Mouse (Mus musculus) cerebellum, postnatal 25 days (tissue): ENCODE measurements at regions not wholly inside any gene's neighbourhood (a gene's known extent, or its start where the extent isn't known, plus 50 kb on each side); places are given as distances from the start of the nearest gene placed in this dataset.

ENCODE experiments used
- DNase-seq, 2 experiments: peaks; one replicate each; pipeline ENCODE4 v3.0.0; 2021; ENCODE audit warnings: mixed read lengths in 2 of 2

DNA sequence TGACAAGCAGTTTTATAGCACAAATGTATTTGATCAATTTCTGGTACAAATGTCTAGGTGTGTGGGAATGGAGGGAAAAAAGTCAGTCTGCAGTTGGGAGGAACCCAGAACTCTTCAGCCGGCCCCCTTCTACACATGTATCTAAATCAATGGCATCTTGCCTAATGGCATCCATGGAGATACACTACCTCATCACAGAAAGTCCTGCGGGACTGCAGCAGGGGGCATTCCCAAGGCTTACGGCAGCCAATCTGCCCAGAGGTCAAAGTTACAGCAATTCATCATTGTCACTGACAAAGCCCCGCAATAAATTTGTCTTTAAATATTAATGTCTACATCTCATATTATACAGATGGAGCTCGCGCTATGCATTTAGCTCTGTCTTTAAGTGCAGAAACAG is 135.7 kb upstream of the Arhgap5 start:
- DNase-seq = no peak

DNA sequence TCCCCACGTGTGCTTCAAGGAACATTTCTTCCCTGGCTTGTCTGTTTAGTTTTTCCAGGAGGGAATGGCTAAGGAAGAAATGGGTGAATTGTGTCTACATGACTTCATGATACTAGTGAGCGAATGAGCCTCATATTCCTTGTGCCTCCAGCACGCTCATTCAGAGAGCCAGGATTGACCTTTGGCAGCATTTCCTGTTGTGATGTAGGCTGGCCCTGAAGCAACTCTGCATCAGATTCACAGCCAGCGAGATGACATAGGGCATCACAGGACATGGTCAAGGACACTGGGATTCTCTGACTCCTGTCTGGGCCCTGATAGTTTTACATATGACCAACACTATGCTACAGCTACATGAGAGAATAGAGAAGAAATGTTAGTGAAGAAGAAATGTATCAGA is 135.3 kb upstream of the Arhgap5 start:
- no peak for DNase-seq

DNA sequence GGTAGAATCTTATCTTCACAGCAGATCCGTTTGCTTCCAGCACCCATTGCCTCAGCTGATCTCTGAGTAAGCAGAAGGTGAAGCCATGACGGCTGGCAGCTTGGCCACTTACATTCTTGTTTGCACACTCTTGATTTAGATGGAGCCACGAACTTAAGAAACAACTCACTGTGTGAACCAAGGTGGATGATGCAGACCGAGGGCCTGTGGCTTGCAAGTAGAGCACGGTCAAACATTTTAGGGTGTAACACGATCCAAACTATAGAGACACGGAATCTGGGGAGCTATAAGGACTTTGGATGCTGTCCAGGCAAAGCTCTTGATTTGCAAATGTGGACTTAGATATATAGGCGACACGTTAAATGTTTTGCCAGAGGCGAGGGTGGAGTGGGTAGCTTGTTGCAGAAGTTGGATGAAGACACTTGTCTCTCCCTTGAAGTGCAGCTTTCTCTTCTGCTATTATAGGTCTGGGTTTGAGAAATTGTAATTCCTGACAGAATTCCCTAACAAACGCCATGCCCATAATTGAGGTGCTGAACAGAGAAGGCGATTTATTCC is 133.5 kb upstream of the Arhgap5 start:
- DNase-seq = no peak

DNA sequence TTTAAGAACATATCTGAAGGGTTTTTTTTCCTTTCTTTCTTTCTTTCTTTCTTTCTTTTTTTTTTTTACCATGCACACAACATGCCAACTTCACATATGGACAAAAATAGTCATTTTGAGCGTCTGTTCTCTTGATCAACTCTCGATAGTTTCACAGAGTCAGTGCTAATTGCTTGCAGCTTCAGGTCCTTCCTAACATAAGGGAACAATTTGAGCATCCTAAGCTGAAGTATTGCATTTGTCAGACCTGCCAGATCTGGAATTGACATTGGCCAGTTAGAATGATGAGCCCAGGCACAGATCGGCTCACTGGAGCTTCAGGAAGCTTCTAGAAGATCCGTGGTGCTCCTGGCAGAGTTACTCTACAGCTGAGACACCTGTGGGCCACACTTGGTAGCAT is 128.7 kb upstream of the Arhgap5 start:
- DNase-seq = no peak

DNA sequence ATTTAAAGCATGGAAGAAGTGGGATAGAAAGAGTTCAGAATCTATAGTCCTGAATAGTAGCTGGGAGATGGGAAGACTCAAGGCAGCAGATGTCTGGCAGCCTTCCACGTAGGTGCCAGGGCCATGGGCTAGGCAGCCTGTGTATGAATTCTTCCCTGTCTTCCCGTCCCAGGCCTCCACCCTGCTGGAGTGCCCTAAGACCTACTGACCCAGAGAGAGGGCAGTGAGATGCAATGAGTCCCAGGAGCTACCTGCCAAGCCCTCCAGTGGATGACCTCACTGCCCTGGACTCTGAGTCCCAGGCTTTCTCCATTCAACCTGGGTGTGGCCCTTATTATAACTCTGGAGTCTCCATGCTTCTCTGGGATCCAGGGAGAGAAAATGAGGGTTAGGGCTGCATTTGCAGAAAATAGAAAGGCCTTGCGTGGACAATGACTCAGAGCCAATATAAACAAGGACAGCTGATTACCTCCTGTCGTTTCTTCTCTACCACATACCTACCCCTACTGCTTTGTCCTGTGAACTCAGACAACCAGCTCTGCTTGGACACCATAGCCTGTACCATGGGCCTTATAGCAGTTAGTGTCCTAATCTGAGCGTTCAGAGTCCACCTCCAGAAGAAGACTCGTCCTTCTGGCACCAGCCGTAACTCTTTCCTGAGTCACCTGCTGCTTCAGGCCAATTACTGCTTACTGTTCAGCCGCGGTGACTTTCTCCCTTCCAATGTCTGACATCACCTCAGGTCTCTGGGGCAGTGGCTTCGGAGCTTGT is 126.9 kb upstream of the Arhgap5 start:
- peak in 1 of 2 experiments; percentile 24 for DNase-seq

DNA sequence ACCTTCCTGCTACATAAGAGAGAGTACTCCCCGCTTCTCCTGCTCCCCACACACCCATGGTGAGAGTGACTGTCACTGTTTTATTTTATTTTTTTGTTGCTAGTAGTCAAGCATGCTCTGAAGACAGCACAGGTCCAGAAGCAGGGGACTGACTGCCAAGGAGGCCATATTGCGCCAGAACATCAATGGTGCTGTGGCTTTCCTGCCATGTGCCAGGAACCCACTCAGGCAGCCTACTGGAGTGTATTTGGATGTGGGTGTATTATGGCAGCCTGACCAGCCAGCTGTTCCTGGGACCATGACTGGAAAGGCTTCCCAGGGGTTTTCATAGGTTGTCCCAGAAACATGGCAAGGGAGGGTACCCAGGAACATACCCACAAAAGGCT is 126.3 kb upstream of the Arhgap5 start:
- DNase-seq = no peak

DNA sequence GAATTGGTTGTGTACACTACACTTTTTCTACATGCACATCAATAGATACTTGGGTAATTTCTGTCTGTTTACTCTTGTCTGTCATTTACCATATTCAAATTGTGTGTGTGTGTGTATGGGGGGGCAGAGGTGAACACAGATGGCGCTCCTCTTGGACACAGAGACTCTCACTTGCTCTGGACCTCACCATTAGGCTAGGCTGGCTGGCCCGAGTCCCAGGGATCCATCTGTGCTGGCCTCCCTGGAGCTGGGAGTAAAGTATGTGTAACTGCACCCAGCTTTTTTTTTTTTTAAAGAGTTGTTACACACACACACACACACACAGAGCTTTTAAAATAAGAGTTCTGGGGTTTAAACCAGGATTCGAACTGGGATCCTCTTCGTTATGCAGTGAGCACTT is 124.5 kb upstream of the Arhgap5 start:
- peak in 1 of 2 experiments; percentile 60 for DNase-seq

DNA sequence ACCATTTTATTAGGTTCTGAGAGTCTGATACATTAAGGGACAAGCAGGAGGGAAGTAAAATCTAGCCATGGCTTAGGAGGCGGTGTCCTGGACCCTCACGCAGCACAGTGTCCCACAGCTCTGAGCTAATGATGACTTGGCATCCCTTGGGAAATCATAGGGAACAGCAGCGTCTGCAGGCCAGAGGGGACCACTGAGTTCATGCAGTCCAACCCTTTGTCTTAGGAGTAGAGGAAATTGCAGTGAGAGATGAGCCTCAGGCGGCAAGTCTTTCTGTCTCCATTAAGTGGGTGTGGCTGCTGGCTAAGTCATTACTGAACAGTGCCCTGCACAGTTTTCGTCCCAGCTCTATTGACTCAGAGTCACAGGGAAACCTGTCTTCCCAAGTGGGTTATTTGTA is 123.8 kb upstream of the Arhgap5 start:
- DNase-seq = no peak

DNA sequence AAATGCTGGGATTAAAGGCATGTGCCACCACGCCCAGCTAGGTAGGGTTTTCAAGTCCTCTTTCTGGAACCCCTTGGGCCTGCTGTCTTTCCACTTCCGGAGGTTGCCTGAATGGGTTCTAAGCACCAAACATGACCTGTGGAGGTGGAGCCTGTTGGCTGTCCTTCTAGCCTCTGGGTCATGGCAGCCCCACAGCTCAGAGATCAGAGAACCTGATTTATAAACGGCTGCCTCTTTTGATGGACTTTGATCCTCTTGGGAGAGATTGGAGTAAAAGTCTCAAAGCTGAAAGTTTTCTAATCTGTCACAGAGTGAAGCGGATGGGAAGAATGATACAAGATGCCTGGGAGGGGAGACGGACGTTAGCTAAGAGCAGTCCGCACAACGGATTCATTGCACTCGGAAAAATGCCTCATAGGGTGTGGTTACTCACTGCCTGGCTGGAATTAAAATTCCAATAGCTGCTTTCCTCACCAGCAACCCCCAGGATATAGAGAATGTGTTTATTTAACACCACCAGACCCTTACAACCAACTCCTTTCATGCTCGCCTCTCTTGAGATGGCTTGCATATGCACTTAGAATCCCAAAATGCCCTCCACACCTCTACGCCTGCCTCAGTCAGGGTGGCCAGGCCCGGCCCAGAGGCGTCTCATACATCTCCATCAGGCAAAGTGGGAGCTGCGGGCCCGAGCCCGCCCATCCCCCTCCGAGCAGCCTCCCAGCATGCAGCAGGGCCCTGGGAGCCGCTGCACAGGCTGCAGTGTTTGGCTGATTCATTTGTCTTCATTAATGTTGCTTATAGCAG is 122.4 kb upstream of the Arhgap5 start:
- DNase-seq = no peak

DNA sequence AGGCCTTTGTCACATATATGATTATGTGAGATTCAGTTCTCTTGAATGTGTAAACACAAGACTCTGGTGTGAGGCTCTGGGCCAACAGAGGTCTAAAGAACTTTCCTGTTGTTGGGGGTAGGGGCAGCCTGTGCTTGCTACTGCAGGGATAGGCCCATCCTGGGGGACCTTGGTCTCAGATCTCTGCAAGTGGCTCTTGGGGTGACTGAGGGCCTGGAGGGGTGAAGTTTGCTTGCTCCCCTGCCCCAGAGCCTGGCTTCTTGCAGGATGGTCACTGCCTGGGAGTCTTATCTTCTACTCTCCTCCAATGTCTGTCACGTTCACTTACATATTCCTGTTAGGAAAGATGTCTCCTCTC is 121.8 kb upstream of the Arhgap5 start:
- no peak for DNase-seq

DNA sequence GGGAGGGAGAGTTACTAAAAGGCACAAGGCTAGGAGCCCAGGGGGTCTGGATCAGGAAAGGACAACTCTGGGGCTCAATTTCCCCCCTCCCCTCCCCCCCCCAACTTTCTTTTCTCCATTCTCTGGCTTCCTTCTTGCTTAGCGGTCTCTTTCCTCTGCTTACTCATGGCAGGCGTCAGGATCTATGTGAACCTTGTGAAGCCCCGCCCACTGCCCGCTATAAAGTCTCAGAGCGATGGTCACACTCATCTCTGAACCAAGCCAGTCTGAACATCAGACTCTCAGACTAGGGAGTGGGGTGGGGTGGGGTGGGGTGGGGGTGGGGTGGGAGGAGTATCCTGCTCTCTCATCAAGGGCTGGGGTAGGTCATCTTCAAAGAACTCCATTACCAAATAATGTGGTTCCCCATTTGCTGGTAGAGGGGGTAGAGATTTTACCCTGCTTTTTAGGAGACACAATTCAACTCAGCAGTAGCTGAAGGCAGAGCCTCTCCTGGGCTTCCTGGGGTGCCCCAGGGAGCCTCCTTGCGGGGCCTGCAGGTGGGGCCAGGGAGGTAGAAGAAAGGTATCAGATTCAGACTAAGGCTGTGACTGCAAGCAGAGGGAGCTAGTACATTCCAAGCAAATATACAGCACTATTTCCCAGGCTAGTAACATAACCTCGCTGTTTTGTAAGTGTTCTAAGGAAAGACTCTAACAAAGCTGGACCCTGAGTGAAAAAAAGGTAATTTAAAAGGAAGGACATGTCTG is 120.8 kb upstream of the Arhgap5 start:
- DNase-seq = no peak

DNA sequence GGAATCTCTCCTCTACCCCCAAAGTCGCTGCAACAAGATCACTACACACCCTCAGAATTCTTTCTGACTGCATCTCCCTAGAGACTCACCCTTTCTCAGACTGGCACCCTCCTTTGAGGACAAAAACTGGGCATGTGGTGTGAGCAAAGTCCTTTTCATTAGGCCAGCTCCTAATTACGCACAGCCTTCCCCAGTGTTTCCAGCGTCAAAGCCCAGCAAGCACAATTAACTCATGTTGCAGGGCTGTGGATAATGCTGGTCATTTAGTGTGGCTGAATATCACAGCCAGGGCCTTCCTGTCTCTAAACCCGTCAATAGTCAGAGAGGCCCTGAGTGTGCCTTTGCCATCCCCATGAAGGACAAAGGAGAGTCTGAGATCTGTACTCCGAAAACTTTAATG is 114.2 kb upstream of the Arhgap5 start:
- no peak for DNase-seq

DNA sequence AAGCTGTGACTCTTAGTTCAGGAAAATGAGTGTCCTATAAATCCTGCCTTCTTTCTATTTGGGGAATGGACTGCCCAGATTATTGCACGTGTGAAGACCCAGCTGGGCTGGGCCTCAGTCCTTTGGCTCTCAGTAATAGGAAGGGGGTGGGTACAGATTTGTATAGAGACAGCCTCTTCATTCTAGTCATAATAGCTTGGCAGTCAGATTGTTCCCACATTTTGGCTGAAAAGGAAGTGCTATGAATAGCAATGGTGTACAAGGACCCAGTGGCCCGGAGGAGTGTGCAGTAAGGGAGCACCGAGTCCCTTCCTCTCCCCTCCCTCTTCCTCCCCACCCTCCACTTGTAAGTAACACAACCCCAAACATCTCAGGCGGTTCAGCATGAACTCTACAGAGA is 113.5 kb upstream of the Arhgap5 start:
- no peak for DNase-seq

DNA sequence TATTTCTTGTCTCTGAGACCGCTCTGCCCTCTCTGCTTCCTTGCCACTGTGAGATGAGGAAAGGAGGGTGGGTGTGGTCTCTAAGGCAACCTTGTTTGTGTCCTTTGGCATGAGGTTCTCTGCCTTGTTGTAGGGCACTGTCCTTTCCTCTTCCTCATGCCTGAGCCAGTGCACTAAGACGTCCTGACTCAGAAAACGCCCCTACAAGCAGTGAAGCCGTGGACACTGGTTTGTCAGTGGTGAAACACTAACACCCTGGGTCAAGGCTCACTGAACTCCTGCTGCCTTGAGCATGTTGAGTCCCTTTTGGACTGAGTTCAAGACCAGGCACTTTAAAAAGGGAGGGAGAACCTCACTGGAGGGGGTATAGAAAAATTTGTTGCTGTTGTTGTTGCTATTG is 111.1 kb upstream of the Arhgap5 start:
- no peak for DNase-seq

DNA sequence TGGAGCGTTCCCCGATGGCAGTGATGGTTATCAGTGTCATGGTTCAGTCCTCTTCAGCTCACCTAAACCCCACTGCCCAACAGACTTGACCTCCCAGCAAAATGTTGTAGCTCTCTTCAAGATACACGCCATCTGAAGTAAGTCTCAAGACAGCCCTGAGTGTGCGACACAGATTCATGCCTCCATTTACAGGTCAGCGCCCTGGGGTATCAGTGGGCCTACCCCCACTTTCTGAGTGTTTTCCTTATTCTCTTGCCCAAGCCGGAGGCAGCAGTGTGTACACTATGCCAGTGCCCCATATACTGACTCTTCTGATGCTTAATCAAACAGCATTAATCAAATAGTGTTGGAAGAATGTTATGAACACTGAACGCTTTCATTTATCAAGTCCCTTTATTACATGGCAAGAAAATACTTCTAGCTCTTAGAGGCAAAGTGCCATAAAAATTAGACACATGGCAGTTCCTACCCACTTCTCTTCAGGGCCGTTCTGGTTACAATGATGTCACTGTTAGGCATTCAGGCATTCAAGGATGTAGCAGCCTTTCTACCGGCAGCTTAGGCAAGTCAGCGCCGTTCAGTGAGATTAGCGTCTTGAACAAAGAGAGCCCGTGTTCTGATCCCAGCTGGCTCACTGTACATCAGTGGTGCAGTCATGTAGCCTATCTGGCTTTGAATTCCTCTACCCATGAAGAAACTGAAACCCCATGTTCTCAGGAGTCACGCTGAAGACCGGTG is 109.6 kb upstream of the Arhgap5 start:
- DNase-seq = no peak

DNA sequence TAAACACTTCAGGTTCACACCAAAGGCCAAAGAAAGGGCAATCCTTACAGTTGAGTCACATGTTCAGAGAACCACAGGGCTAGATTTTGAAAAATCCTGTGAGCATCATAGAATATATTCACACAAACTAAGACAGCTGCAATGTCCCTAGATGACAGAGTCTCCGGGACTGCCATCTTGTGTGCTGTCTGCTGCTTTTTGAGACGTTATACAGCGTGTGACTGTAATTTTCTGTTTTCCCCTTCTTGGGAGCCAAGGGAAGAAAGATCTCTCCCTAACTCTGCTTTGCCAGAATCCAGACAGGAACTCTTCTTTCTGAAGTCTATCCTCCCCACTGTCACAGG is 109.1 kb upstream of the Arhgap5 start:
- no peak for DNase-seq

DNA sequence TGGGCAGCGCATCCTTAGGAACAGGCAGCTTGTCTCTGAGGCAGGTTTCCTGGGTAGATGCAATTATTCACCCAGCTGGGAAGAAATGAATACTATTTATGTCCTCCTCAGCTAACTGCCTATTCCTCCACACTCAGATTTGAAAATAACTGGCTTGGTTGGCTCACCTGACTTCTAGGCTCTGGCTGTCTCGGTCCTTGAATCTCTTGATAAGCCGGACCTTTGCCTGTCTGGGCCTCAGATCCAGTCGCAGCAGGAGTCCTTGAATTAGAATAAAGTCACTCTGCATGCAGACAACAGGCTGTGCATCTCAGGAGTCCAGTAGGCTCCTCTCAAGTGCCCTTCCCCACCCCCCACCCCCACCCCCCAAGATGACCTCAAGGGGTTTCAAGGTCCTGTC is 108.7 kb upstream of the Arhgap5 start:
- no peak for DNase-seq

DNA sequence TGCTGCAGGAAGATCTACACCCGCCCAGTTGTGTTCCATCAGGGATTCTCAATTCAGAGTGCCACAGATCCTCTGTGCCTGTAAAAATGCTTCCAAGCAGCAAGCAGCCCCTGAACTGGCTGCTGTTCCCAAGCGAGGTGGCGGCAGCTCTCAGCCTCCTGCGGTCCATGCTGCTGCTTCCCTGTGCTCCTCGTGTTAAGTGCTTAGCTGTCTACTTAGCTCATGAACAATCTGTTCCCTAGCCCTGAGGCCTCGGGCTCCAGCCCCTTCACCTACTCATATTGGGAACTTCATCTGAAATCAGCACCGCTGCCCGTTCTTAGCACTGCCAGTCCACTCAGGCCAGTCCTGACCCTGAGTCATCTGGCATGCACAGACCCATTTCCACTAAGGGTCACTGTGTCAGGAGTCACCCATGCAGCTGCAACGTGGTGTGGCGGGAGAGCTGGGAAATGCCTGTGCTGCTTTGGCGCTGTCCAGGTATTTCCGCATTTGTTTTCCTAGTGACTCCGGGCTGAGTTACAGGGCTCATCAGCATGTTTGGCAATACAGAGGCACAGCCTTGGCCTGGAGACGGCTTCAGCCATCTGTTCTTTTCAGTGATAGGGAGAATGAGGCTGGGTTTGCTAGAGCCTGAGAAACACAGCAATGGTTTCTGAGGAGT is 107.5 kb upstream of the Arhgap5 start:
- DNase-seq = peak; percentile 75 to 80

DNA sequence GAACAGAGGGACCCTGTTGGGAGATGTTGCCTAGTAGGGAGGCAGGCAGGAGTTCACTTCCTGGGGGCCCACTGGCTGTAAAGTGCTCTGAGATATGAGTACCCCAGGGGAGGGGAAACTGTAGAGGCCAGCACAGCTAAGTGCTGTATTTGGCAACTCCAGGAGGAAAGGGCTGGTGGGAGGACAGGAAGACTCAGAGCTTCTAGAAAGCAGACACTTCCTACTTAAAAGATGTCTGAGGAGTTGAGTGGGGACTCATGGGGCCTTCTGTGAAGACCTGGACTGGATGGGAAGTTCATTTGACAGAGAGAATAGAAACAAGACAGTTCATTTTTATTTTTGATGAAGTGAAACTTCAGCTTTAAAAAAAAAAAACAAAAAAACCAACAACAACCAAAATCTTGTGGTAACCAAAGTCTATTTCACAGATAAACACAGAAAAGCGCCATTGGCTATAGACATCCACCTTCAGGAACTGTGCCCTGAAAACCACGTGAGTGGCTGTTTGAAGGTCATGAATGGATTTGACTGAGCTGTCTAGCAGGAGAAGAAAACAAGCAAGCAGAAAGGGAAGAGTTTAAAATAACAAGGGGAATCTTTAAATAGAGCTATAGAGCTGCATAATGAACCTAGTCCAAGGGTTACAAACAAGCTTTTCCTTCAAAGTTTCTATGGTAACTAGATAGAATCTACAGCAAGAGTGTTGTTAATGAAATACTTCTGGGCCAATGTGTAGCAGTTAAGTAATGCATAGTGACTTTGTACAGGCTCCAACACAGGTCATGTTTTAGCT is 105.9 kb upstream of the Arhgap5 start:
- no peak for DNase-seq

DNA sequence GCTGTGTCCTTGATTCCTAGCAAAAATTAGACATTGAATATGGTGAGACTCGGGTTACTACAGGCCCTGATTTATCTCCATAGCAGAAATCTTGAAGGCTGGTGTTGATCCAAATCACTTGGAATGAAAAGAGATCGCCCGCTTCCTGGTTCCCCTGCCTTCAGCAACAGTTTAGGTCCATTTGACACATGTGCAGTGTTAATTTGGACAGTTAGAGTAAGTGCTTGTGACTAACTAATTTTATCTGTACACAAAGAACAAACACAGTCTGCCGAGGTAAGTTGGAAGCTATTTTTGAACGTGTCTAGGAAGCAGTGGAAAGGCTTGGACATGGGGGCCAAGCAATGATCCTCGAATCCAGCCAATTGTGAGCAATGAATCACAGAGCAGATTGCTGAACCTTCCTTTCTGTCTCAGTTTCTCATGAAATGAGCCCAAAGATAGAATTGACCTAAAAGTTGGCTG is 105.2 kb upstream of the Arhgap5 start:
- DNase-seq = no peak

DNA sequence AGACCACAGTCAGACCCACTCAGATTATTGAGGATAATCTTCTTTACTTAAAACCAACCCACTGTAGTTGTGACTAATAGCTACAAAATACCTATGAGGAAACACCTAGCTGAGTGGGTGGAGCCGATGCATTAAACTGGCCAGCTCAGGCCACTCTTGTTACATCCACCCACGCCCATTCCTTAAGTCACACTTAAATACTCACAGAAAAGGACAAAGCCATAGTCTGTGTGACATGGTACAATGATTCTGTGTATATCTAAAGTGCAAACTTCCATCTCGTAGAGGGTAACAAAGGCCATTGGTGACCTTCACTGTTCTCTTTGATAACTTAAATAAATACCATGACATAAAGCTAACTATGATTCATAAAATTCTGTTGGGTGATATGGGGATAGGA is 103.7 kb upstream of the Arhgap5 start:
- DNase-seq = no peak
